Mouse (Mus musculus) forebrain, embryonic 15.5 days (tissue): ENCODE data around the gene Amigo1. TPM values are rescaled to one million over a fixed set of nuclear protein-coding genes. Genes with fewer than 3 reads are reported as not detected.

Source experiments
- ATAC-seq: fragments of 200-750 bp; cut with Nextera tagmentation; replicated peaks from 2 replicates; pipeline ENCODE4 v1.8.0; 2017; ENCODE audit warnings: mild to moderate bottlenecking, moderate TSS enrichment, moderate library complexity
- H3K27ac ChIP-seq: fragments of 300-500 bp; sonication (generic); replicated peaks from 2 replicates; pipeline ENCODE4 v1.5.1; 2015; ENCODE audit warnings: mild to moderate bottlenecking, inconsistent platforms
- H3K27me3 ChIP-seq: fragments of 300-500 bp; sonication (generic); 2 replicates; pipeline ENCODE4 v1.6.1; 2015; ENCODE audit warnings: inconsistent platforms
- H3K36me3 ChIP-seq: fragments of 300-500 bp; sonication (generic); 2 replicates; pipeline ENCODE4 v1.6.1; 2015; ENCODE audit warnings: mild to moderate bottlenecking, inconsistent platforms
- H3K4me1 ChIP-seq: fragments of 300-500 bp; sonication (generic); 2 replicates; pipeline ENCODE4 v1.6.1; 2015; ENCODE audit warnings: inconsistent platforms
- H3K4me2 ChIP-seq: fragments of 300-500 bp; sonication (generic); replicated peaks from 2 replicates; pipeline ENCODE4 v1.6.1; 2015; ENCODE audit warnings: mild to moderate bottlenecking, inconsistent platforms
- H3K4me3 ChIP-seq: fragments of 300-500 bp; sonication (generic); 2 replicates; pipeline ENCODE4 v1.5.1; 2015; ENCODE audit warnings: mild to moderate bottlenecking, inconsistent platforms
- H3K9ac ChIP-seq: fragments of 300-500 bp; sonication (generic); replicated peaks from 2 replicates; pipeline ENCODE4 v1.6.1; 2015; ENCODE audit warnings: mild to moderate bottlenecking, inconsistent platforms
- H3K9me3 ChIP-seq: fragments of 300-500 bp; sonication (generic); 2 replicates; pipeline ENCODE4 v1.6.1; 2016; ENCODE audit warnings: inconsistent platforms
- WGBS: fragments of 180-500 bp; shearing (Covaris S2); methylation state at CpG from one replicate; pipeline ENCODE4 v1.1.7; 2015; ENCODE audit warnings: mixed read lengths; 5-methylcytosine and 5-hydroxymethylcytosine counted together
- polyA plus RNA-seq: library from polyadenylated mRNA; unstranded; fragments of >200 nt; fragmentation: Nextera tagmentation; extraction: Ambion mirVana; gene quantifications from 2 replicates; pipeline ENCODE4 v1.2.1, GENCODE M21; 2015

The Amigo1 gene
- polyA plus RNA-seq, 1 experiment from 2014 or later = 11.7 TPM

- no peak overlapping the region for H3K27ac ChIP-seq
- no peaks in the 10 kb centered on the region for H3K27me3 ChIP-seq
- ATAC-seq = peak; percentile 59
- H3K4me1 ChIP-seq = peaks cover 32% of the 10 kb centered on the region
- H3K4me3 ChIP-seq = peak overlapping the region; percentile 16
- no peaks in the 10 kb centered on the region for H3K36me3 ChIP-seq
- 12% methylated on average over 9 of the region's 9 CpGs for WGBS
- H3K4me2 ChIP-seq = peak overlapping the region; percentile 43
- H3K9ac ChIP-seq = peak overlapping the region; percentile 18; the same call in 1 of the 2 replicates
- H3K9me3 ChIP-seq = no peaks in the 10 kb centered on the region
Observed at GRCm38 (mm10) chr3:108164807-108165206, 21.3 kb upstream of the Amigo1 start.

- no peaks in the 10 kb centered on the region for H3K36me3 ChIP-seq
- peak; percentile 32 for ATAC-seq
- no peak overlapping the region for H3K4me3 ChIP-seq
- H3K9me3 ChIP-seq = no peaks in the 10 kb centered on the region
- peak overlapping the region; percentile 56 for H3K27ac ChIP-seq
- no peak overlapping the region for H3K4me2 ChIP-seq
- WGBS = 24% methylated on average over 10 of the region's 10 CpGs
- H3K4me1 ChIP-seq = peaks cover 32% of the 10 kb centered on the region
- 0 out of 2 replicates have a peak overlapping the region, but pooled peaks have one; percentile 3 for H3K9ac ChIP-seq
- no peaks in the 10 kb centered on the region for H3K27me3 ChIP-seq
Observed at GRCm38 (mm10) chr3:108165532-108166315, 20.4 kb upstream of the Amigo1 start.

DNA sequence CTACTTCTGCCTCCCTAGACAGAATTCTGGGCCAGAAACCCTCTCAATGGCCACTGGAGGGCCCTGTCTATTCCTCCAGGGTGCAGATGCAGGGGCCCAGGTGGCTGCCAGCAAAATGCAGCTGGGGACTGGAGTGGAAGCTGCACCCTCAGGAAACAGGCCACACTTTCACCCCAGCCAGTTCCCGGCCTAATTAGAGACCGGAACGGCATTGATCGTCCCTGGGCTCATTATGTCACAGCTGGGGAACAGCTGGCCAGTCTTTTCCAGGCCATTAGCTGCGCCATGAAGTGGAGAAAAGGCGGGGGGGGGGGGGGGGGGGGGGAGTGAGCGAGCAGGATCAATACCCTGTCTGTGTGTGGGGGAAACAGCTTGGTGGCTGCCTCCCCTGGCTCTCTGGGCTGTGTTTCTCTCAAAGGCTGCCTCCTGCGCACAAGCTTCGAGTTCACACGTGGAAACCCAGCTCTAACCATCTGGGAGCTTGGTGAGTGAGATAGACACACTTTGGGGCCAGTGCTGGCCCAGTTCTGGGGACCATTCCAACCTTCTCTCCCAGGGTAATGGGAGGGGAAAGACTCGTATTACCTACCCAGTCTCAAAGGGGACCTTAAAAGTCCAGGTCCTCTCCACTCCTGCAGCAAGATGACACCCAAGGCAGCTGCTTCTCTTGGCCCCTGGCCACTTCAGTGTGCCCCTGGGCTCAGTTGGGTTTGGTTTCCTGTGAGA is 19.5 kb upstream of the Amigo1 start:
- WGBS = 4% methylated on average over 9 of the region's 11 CpGs
- Histone ChIP-seq H3K36me3 (no peaks in the 10 kb centered on the region), H3K9me3 (no peaks in the 10 kb centered on the region), H3K4me1 (peaks cover 32% of the 10 kb centered on the region), H3K27me3 (no peaks in the 10 kb centered on the region), H3K9ac (no peak overlapping the region), H3K27ac (peak overlapping the region; percentile 49), H3K4me3 (no peak overlapping the region), H3K4me2 (no peak overlapping the region)
- peak; percentile 70 for ATAC-seq

GRCm38 (mm10) chr3:108167499-108167898 is 18.6 kb upstream of the Amigo1 start:
- Histone ChIP-seq H3K9me3 (no peaks in the 10 kb centered on the region), H3K9ac (no peak overlapping the region), H3K4me1 (peaks cover 32% of the 10 kb centered on the region), H3K4me3 (no peak overlapping the region), H3K27me3 (no peaks in the 10 kb centered on the region), H3K4me2 (no peak overlapping the region), H3K36me3 (no peaks in the 10 kb centered on the region), H3K27ac (no peak overlapping the region)
- 34% methylated on average over 14 of the region's 14 CpGs for WGBS
- no peak for ATAC-seq

- no peak for ATAC-seq
- Histone ChIP-seq H3K36me3 (no peaks in the 10 kb centered on the region), H3K27me3 (no peaks in the 10 kb centered on the region), H3K4me2 (no peak overlapping the region), H3K4me1 (peaks cover 37% of the 10 kb centered on the region), H3K27ac (no peak overlapping the region), H3K4me3 (no peak overlapping the region), H3K9ac (no peak overlapping the region), H3K9me3 (no peaks in the 10 kb centered on the region)
- 45% methylated on average over 3 of the region's 3 CpGs for WGBS
Observed at GRCm38 (mm10) chr3:108169199-108169598, 16.9 kb upstream of the Amigo1 start.

DNA sequence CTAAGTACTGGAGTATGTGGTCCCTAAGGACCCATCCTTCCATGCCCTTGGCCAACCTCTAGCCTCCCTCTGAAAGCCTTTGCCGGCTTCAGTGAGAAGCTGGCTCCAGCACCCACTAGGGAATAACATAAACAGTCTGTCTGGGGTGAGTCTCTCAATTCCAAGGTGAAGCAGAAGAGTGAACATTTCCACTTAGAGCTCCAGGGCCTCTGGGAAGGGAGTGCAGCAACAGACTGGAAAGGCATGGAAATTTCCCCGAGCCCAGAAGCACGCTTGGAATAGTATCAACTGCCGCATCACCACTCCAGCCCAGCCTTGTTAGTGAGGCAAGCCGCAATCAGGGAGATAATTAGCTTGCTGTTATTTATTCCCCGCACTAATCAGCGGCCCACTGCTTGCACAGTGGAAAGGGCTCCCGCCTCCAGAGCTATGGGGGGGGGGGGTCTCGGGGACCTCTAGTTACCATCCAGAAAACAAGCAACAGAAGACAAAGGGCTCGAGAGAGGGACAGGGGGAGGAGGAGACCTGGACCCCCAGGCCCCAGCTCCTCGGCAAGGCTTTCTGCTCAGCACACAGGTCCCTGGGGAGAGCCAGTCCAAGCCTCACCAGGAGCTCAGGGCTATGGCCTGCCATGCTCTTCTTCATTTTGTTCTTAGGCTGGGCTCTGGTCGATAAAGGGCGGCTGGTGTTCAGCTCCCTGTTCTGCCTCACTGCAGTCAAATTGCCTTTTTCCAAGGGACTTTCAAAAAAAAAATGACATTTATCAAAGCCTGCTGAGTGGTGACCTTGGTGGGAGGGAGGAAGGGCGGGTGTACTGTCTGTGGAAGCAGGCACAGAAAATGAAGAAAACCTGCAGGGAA is 11.2 kb upstream of the Amigo1 start:
- Histone ChIP-seq H3K36me3 (no peaks in the 10 kb centered on the region), H3K27me3 (no peaks in the 10 kb centered on the region), H3K4me3 (0 out of 2 replicates have a peak overlapping the region, but pooled peaks have one; percentile 7), H3K9me3 (no peaks in the 10 kb centered on the region), H3K27ac (peak overlapping the region; percentile 90), H3K4me1 (peaks cover 20% of the 10 kb centered on the region), H3K4me2 (peak overlapping the region; percentile 34), H3K9ac (peak overlapping the region; percentile 37)
- WGBS = 9% methylated on average over 13 of the region's 14 CpGs
- peak; percentile 94 for ATAC-seq

DNA sequence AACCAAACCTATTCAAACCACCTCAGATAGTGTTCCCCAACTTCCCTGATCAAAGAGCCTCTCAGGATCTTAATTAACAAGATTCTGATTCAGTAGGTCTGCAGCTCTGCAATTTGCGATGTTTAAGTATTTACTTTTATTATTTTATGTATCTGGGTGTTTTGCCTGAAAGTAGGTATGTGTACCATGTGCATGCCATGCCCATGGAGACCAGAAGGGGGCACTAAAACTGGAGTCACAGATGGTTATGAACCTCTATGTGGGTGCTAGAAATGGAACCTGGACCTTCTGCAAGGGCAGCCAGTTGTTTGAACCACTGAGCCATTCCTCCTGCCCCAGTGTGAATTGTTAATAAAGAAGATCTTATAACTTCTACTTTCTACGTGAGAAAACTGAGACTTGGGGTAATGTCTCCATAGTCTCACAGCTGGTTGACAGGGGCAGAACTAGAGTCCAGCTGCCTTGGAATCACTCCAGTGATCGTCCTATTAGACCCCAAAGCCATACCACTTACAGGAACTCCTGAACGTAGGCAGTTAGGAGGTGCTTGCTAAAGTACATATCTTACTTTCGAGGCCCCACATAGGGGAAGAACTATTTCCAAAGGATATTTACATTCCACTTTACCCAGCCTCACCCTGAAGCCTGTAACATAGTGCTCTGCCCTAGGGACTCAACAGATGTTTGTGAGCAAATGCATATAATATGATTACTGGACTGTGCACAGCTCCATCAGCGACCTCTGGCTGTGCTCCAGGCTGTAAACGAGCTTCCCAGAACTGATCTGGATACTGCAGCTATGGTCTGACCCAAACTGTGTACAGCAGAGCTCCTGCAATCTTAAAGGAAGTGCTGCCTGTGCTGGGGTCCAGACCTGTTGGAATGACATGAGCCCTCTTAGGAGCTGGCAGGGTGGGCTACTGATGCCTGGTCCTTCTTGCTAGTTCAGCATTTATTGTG is 7.1 kb upstream of the Amigo1 start:
- no peaks in the 10 kb centered on the region for H3K27me3 ChIP-seq
- H3K9me3 ChIP-seq = no peaks in the 10 kb centered on the region
- no peak overlapping the region for H3K4me2 ChIP-seq
- H3K4me3 ChIP-seq = no peak overlapping the region
- no peak overlapping the region for H3K27ac ChIP-seq
- H3K36me3 ChIP-seq = no peaks in the 10 kb centered on the region
- no peak for ATAC-seq
- no peak overlapping the region for H3K9ac ChIP-seq
- 76% methylated on average over 7 of the region's 7 CpGs for WGBS
- H3K4me1 ChIP-seq = peaks cover 17% of the 10 kb centered on the region

DNA sequence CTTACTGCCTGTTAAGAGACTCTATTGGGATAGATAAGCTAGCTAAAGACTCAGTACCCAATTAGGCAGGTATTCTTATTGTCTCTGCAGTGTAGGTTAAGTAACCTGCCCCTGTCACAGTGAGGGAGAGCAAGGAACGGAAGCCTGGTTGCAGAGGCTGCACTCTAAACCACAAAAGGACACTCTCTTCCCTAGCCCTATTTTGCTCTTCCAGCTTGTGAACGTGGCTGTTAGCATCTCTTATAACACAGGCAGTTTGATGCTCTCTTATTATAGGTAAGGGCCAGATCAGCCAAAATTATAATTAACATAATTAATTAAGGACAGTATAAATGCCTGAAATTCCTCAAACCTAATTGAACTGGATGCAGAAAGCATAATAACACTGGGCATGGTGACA is 5.6 kb upstream of the Amigo1 start:
- H3K9ac ChIP-seq = no peak overlapping the region
- no peaks in the 10 kb centered on the region for H3K27me3 ChIP-seq
- no peaks in the 10 kb centered on the region for H3K36me3 ChIP-seq
- no peak overlapping the region for H3K4me3 ChIP-seq
- no peaks in the 10 kb centered on the region for H3K9me3 ChIP-seq
- no peak for ATAC-seq
- H3K4me1 ChIP-seq = peaks cover 5% of the 10 kb centered on the region
- no peak overlapping the region for H3K4me2 ChIP-seq
- WGBS = 19% methylated on average over 2 of the region's 2 CpGs
- H3K27ac ChIP-seq = no peak overlapping the region

GRCm38 (mm10) chr3:108184742-108185141 is 1.4 kb upstream of the Amigo1 start:
- no peak overlapping the region for H3K27ac ChIP-seq
- peaks cover 33% of the 10 kb centered on the region for H3K4me1 ChIP-seq
- H3K36me3 ChIP-seq = 0 out of 2 replicates have a peak, but pooled peaks cover 2% of the 10 kb centered on the region
- WGBS = 79% methylated on average over 3 of the region's 3 CpGs
- no peaks in the 10 kb centered on the region for H3K9me3 ChIP-seq
- ATAC-seq = no peak
- no peak overlapping the region for H3K4me2 ChIP-seq
- no peaks in the 10 kb centered on the region for H3K27me3 ChIP-seq
- H3K4me3 ChIP-seq = no peak overlapping the region
- no peak overlapping the region for H3K9ac ChIP-seq

GRCm38 (mm10) chr3:108185460-108186097 is 556 bp upstream of the Amigo1 start:
- peak; percentile 54; the same call in 1 of the 2 replicates for ATAC-seq
- peak overlapping the region; percentile 80 for H3K9ac ChIP-seq
- no peaks in the 10 kb centered on the region for H3K27me3 ChIP-seq
- H3K27ac ChIP-seq = no peak overlapping the region
- H3K4me3 ChIP-seq = peak overlapping the region; percentile 84
- 0 out of 2 replicates have a peak, but pooled peaks cover 6% of the 10 kb centered on the region for H3K36me3 ChIP-seq
- 3% methylated on average over 16 of the region's 16 CpGs for WGBS
- H3K9me3 ChIP-seq = no peaks in the 10 kb centered on the region
- peaks cover 37% of the 10 kb centered on the region for H3K4me1 ChIP-seq
- H3K4me2 ChIP-seq = peak overlapping the region; percentile 89
